Mouse (Mus musculus) spleen, postnatal 4 days (tissue): ENCODE measurements at regions not wholly inside any gene's neighbourhood (a gene's known extent, or its start where the extent isn't known, plus 50 kb on each side); places are given as distances from the start of the nearest gene placed in this dataset.
"Not testable (repeated sequence)": the region's sequence is repeated elsewhere in the genome, so short reads cannot be mapped to it uniquely, and the experiment has no call there.

Experiments used
- DNase-seq, 2 experiments: peaks; one replicate each; pipeline ENCODE4 v3.0.0; 2022; ENCODE audit warnings: low spot score in 2 of 2

DNA sequence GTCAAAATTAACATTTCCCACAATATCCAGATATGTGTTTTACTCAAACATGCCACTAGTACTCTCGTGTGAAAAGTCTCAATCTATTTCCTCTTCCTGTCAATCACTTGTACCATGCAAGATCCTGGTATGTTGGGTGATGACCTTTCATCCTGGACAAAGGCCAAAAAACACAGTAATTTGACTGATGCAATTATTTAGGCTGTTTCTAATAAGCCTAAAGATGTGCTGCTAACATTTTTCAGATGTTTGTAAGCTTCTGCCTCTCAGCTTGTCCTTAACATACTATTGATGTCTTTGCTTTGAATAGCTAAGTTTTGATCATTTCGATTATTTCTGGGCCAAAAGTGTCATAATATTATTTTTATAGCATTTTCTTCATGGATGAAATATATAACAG, 418.4 kb upstream of the Arrdc4 start:
- DNase-seq = no peak

DNA sequence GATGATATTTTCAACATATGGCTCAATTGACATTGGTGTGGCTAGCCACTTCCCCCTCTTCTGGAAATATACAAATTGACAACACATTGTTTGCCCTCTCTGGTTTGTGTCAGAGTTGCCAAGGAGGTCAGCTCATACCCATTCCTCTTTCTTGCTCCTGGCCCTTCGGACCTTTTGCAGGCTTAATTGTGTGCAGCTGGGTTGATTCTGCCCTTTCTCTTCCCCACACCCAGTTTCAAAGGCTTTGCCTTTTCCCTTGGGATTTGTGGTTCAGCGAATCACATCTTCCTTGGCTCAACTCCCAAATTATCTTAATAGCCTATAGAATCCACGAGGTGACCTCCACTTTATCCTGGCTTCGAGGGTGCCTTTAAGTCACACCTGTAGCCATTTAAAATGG, 412.9 kb upstream of the Arrdc4 start:
- DNase-seq = no peak

DNA sequence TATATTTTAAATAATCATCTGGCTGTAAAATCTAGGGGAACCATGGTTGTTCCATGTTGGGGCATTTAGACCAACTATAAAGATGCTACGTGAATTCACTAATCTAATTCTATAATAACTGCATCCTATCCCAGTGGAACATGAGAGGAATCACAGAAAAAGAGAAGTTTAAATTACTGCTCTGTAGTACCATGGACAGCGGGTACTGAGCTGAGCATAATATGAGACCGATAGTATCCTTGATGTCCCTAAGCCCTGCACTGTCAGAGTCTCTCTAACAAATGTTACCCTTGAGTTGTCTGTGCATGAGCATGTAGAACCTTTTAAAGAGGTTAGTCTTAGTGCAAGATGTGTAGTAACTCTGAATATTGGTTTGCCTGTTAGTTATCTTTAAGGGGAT, 393.3 kb upstream of the Arrdc4 start:
- no peak for DNase-seq

DNA sequence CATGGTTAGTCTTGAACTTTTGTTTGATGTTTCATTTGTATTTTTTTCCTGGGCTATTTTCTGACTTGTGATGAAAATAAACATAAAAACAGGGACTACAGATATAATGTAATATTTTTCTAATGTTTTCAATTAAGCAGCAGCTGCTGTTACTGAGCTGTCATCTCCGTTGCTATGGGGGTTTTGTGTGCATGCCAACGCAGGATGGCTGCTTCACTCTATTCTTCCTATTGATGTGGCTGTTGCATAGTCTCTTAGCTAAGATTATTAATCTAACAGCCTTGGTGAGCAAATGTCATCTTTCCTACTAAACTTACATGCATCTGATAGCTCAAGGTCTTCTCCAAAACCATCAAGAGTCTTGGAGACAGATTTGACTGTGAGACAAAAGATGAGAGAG, 384.4 kb upstream of the Arrdc4 start:
- DNase-seq = no peak

DNA sequence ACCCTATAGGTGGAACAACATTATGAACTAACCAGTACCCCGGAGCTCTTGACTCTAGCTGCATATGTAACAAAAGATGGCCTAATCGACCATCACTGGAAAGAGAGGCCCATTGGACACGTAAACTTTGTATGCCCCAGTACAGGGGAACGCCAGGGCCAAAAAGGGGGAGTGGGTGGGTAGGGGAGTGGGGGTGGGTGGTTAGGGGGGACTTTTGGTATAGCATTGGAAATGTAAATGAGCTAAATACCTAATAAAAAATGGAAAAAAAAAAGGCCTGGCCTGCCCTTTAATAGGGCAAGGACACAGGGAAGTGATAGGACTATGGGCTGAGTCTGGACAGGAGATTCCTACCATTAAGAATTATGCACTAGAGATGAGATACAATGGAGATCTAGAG, 352.7 kb upstream of the Arrdc4 start:
- DNase-seq = not testable (repeated sequence)

DNA sequence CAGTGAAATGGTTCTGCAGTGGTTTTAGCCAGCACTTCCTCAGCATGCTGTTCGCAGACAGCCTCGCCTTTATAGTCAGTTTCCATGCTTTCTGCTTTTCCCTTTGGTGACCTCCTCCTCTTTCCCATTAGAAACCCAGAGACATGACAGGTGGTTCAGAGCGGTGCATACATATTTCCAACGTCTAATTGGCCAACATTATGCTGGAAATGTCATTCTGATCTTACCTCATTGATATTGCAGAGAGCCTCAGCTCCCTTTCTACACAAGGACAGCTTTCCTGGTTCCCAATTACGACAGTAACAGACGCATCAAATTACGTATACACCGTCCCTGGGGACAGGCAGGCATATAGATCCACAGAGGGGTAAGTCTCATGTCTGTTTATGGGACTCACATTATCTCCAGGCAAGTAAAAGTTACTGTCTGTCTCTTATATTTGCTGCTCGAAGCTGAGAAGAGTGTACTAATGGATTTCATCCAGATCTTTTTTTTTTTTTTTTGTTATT, 348.6 kb upstream of the Arrdc4 start:
- no peak for DNase-seq

DNA sequence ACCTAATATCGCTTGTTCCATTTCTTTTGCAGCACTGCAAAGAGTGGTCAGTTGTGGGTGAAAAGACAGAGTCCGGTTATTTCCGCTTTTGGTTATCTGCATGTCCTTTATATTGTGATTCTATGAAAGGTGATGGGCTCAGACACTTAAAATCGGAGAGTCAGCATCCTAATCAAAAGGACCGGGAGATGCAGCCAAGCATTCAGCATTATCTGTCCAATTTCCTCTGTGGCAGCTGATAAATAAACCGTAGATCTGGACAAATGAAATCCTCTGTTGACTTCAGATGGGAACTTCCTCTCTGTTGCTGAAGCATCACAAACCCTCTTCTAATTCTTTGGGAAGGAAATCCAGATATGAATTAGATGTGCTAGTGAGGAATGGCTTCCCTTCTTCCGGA, 325.7 kb upstream of the Arrdc4 start:
- no peak for DNase-seq

DNA sequence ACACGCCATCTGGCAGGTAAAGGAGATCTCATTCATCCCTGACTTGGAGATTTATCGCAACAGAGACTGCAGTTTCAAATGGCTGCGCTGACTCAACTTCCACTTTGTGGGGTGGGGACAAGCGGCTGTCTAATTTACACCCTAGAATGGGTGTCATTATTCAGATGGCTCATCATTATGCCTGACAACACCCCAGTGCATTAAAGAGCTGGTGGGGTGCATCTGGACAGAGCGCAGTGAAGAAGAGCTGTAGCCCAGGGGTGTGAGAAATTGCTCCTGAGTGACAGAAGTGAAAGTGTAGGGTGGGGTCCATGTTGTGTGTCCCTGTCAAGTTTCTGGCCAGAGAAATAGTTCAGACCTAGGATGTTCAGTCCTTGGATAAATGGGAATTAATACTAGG, 314.0 kb upstream of the Arrdc4 start:
- DNase-seq = no peak

DNA sequence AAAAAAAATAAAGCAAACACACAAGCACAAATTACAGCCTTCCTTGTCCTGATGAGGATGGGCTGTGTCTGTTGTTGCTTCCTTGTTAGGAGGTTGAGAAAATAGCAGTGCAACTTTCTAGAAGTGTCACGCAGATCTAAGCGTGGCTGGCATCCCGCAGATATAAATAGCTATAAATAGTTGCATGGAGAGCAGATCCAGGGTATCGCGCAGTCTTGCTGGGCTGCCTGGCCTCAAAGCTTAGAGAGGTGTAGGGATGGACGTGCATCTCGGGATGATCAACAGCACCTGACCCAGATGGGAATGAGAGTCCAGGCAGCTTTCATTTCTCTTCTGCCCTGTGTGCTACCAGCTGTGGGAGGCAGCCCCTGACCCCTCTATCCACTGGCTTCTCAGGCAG, 313.5 kb upstream of the Arrdc4 start:
- no peak for DNase-seq

DNA sequence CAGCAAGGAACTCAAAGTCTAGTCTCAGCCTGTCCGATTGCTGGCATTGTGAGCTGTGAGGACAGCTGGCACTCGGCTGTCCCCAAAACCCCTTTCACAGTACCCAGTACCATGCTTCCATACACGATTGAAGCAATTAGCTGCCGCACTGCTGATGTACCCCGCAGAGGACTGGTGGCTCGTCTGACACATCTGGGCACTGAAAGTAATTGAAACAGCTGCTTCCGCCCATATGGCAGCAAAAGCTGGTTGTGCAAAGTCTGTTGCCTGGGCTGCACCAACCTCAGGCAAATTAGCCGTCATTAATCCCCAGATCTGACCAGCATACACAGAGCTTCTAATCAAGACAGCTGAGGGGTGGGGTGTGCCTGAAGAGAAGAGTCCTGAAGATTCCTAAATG, 313.1 kb upstream of the Arrdc4 start:
- no peak for DNase-seq

DNA sequence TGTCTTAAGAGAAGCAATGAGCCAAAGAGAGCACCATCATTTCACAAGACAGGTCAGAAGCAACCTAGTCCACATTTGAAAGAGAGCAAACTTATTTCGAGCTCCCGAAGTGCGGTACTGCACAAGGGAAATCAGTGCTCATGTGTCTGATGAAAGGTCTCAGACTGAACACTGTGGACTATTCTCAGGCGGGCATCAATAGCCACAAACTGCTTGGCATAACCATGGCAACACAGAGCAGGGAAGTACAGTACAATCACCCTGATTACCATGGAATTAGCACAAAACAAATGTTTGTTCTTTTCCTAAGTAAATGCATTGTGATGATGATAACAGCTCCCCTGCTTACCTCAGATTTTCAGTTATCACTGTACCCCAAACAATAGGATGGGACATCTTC, 312.2 kb upstream of the Arrdc4 start:
- no peak for DNase-seq

DNA sequence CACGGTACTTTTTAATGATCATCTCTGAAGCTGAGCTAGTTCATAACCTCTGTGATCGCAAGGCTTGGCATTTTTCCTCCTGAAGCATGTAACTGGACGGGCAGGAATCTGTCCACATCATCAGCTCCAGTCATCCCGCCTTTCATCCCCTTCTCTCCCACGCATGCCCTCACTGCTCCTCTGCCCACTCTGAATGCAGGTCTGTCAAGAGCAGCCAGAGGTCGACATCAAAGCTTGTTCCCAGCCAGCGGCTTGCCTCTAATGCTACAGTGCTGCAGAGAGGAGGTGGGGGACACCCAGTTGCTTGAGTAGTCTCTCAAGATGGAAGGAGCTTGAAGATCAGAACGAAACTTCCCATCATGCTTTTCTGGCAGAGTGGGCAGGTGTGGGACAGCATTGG, 267.5 kb upstream of the Arrdc4 start:
- DNase-seq = no peak

DNA sequence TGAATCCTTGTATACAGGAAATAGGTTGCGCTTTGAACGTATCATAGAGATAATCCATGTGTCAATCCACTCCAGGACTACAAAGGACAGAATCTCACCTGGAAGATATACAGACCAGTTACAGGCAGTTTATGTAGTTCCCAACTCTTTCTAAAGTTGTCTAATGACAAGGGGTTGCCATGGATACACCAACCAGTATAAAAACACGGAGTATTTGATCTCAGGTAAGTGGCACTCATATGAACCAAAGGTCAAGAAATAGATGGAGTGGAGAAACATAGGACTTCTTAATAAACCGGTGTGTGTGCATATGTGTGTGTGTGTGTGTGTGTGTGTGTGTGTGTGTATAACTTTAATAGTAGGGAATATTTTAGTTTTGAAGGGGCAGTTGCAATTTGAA, 266.0 kb upstream of the Arrdc4 start:
- DNase-seq = no peak

DNA sequence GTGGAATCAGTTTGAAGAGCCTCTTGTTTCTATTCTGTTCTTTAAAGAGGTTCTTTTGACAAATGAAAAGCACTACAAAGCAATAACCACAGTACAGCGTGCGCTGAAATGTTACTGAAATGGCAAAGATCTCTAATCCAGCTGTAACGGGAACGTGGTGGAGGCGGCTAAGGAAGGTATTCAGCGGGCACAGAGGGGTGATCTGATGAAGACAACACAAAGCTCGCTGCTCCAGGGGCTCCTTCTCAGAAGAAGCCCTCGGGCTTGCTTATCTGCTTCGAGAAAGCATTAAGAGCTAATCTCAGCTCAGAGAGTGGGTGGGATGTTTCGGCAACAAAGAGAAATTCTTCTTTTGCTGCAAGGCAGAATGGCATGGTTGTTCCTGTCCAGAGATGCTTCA, 258.2 kb upstream of the Arrdc4 start:
- no peak for DNase-seq

DNA sequence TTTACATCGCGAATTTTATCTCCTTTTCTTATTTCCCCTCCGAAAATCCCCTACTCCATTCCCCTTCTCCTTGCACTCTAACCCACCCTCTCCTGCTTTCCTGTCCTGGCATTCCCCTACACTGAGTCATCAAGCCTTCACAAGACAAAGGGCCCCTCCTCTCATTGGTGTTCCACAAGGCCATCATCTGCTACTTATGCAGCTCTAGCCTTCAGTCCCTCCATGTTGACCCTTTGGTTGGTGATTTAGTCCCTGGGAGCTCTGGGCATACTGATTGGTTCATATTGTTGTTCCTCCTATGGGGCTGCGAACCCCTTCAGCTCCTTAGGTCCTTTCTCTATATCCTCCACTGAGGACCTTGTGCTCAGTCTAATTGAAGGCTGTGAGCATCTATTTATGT, 239.0 kb upstream of the Arrdc4 start:
- no peak for DNase-seq

DNA sequence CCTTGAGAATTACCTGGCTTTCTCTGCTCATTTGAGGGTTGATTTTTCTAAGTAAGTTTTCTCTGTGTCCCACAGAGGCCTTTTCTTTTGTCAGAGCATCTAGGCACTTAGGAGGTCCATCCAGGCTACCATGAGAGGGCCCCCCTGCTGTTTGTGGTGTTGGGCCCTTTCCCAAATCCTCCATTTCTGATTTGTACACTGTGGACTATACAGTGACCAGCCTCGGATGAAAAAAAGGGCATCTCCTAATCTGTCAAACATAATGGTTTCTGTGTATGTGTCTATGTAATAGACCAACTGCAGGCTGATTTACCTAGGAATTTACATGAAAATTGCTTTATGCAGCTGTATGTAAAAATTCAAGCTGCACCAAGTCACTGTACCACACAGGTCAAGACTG, 234.9 kb upstream of the Arrdc4 start:
- no peak for DNase-seq

DNA sequence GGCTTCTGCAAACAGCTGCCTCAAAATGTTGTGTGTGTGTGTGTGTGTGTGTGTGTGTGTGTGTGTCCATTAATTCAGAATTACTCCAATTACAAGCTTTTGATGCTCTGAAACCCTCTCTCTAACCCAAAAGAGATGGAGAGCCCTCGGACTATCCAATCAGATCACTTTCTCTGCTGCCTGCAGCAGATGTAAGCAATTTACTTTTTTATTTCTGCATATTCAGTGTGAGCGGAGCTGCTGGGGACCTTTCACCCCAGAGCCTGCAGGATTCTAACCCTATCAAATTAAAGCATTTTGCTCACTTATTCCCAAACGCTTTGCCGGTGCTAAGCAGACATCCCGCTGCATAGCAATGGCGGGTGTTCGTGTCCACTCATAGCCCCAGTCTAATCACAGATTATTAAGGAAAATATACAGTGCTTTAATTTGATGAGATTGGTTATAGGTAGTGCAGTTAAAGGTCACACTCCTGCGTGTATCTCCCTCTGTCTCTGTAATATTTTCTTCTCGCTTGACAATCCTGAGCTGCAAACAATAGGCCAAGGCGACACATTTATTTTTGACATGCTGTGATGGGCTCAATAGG, 234.0 kb upstream of the Arrdc4 start:
- no peak for DNase-seq

DNA sequence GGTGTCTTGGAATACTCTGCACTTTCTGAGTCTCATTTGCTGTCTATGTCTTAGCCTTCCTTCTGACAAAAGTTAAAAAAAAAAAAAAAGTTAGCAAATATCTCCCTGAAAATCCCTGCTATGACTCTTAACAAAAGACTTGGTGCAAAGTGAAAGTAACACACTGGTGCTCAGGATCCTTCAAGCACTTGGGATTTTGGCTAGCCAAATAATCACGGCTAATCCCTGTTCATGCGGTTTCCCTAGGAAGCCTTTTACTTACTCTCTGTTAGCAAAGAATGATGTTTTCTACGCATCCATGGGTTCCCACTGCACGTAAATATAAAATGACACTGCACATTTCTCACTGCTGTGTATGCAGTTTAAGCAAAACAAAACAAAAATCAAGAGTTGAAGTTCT, 229.5 kb upstream of the Arrdc4 start:
- DNase-seq = no peak

DNA sequence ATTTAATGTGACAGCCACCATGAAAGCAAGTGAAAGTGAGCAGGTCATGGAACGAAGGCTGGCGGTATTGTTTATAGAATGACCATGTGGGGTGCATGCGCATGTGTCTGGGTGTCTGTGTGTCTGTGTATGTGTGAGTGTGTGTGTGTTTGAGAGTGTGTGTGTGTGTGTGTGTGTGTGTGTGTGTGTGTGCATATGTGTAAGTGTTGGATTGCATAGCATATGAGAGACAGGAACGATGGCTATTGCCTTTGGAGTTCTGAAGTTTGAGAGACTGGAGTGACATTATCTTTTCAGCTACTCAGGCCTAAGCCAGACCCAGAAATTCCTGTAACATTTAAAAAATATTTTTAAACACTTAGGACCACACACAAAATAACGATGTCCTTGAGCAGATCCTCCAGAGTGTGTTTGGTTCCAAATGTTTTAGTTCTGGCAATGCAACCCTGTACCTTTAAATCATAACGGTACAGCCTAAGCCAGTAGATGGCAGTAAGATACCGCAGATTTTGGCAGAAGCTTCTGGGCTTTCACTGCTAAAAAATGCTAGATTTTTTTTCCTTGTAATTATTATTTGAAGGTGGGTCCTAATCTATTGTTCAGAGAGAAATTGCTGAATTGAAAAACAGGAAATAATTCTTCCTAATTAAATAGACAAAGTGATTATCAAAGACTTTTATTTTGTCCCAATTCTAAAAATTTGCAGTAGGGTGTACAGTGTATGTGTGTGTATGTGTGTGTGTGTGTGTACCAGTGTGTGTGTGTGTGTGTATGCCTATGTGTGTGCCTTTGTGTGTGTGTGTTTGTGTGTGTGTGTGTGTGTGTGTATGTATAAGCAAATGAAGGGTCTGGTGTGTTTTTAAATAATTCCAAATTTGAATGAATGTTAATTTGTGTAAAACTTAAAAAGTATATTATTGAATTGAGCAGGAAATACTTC, 228.0 kb upstream of the Arrdc4 start:
- DNase-seq = no peak

DNA sequence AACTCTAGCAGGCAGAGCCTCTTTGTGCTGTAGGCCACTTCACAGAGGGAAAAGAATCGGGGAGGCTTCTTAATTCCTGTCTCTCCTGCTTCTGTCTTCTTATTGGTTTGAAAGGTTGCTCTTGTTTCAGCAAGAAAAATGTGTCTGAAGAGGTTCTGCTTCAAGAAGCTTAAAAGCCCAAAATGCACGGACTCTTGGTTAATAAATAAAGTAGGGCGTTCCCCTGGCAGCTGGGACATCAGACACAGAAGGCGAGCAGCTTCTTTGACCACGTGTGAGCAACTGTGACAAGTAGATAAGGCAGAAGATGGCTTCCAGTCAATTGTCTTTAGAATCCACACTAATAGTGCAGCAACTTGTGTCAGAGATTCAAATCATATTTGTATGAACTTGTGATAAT, 226.9 kb upstream of the Arrdc4 start:
- no peak for DNase-seq

DNA sequence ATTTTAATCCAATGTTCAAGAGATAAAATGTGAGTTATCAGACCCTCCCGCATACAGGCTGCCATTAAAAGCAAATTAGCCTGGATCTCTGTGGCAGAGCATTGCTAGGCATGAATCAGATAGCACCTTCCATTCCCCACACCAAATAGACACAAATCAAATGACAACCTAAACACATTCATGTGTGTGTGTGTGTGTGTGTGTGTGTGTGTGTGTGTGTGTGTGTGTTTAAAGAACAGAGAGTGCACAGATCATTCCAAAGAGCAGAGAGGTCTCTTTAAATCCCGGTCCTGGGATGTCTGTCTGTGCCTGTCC, 226.5 kb upstream of the Arrdc4 start:
- no peak for DNase-seq

DNA sequence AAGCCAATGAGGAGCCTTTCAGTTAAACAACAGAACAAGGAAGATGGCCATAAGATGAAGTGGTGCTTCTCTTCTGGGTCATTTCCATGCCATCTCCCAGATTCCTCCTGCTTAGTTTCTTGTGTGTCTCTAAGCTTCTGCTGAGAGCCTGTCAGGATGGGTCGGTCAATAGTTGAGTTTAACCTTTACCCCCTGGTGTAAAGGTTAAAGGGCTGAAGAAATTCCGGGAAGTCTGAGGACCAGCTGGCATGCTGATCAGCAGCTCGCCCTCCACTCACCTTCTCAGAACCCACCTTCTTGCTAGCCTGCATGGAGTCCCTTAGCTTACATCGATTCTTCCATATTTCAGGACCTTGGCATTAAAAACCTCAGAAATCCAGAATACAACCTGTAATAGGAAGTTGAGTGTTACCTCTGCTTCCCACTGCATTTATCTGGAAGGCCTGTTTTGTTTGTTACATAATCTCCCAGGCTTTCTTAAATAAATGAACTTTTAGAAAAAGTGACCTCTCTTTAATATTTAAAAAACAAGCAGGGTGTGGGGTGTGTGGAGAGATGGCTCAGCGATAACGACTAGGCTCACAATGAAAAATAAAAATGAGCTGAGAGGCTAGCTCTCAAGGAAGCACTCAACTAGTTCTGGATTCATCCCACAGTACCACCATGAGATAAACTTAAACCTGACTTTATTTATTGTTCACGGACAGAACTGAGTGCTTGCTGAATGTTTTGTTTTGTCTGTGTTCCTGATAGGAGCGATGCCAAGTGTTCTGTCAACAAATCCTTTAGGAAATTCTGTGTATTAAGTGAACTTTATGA, 225.9 kb upstream of the Arrdc4 start:
- no peak for DNase-seq
